Mouse (Mus musculus): ENCODE measurements around the gene Cacng2. TPM values are rescaled to one million over a fixed set of nuclear protein-coding genes. Genes with fewer than 3 reads are reported as not detected.
"Not testable (repeated sequence)": the region's sequence is repeated elsewhere in the genome, so short reads cannot be mapped to it uniquely, and the experiment has no call there.

Gene Cacng2
- polyA plus RNA-seq, 1 experiment, result not detected

- no peak for TF ChIP-seq CTCF (IDR thresholded peaks at IDR 0.05; ENCODE audit: insufficient read depth, low read length)
- no peaks in the 10 kb centered on the region for H3K4me1 ChIP-seq (ENCODE audit: control insufficient read depth, insufficient read depth, low read length)
- no peak overlapping the region for H3K4me3 ChIP-seq (replicated peaks; ENCODE audit: extremely low read depth, low read depth, low read length)
- 76% methylated on average over 6 of the region's 6 CpGs for WGBS
- DNase-seq, result no peak
These were observed 75.0 kb downstream of the Cacng2 start for GRCm38 (mm10) chr15:78044826-78045225.

- H3K4me3 ChIP-seq (replicated peaks; ENCODE audit: extremely low read depth, low read depth, low read length), result no peak overlapping the region
- no peak for DNase-seq
- 82% methylated on average over 8 of the region's 8 CpGs for WGBS
These were observed 77.1 kb downstream of the Cacng2 start for GRCm38 (mm10) chr15:78042706-78043105.

GRCm38 (mm10) chr15:78037626-78038025 lies 82.2 kb downstream of the Cacng2 start:
- H3K4me3 ChIP-seq (replicated peaks; ENCODE audit: extremely low read depth, low read depth, low read length), result no peak overlapping the region
- no peak for DNase-seq
- 78% methylated on average over 10 of the region's 10 CpGs for WGBS
- TF ChIP-seq POLR2A (IDR thresholded peaks at IDR 0.05; ENCODE audit: borderline replicate concordance, extremely low read depth, low read depth, low read length) (no peak), CTCF (IDR thresholded peaks at IDR 0.05; ENCODE audit: insufficient read depth, low read length) (no peak)
- H3K4me1 ChIP-seq (ENCODE audit: control insufficient read depth, insufficient read depth, low read length), result no peaks in the 10 kb centered on the region

More at GRCm38 (mm10) chr15:78042706-78043105, 77.1 kb downstream of the Cacng2 start:
- no peaks in the 10 kb centered on the region for H3K4me1 ChIP-seq (ENCODE audit: control insufficient read depth, insufficient read depth, low read length)
- TF ChIP-seq POLR2A (IDR thresholded peaks at IDR 0.05; ENCODE audit: borderline replicate concordance, extremely low read depth, low read depth, low read length) (no peak), CTCF (IDR thresholded peaks at IDR 0.05; ENCODE audit: insufficient read depth, low read length) (no peak)

GRCm38 (mm10) chr15:78036586-78036985 lies 83.2 kb downstream of the Cacng2 start:
- DNase-seq, result no peak
- Histone ChIP-seq H3K4me3 (replicated peaks; ENCODE audit: extremely low read depth, low read depth, low read length) (no peak overlapping the region), H3K4me1 (ENCODE audit: control insufficient read depth, insufficient read depth, low read length) (no peaks in the 10 kb centered on the region)
- TF ChIP-seq POLR2A (IDR thresholded peaks at IDR 0.05; ENCODE audit: borderline replicate concordance, extremely low read depth, low read depth, low read length) (no peak), CTCF (IDR thresholded peaks at IDR 0.05; ENCODE audit: insufficient read depth, low read length) (no peak)
- WGBS, result 60% methylated on average over 2 of the region's 2 CpGs

- Histone ChIP-seq H3K4me1 (ENCODE audit: control insufficient read depth, insufficient read depth, low read length) (no peaks in the 10 kb centered on the region), H3K4me3 (replicated peaks; ENCODE audit: extremely low read depth, low read depth, low read length) (no peak overlapping the region)
- WGBS, result 64% methylated on average over 8 of the region's 8 CpGs
- TF ChIP-seq POLR2A (IDR thresholded peaks at IDR 0.05; ENCODE audit: borderline replicate concordance, extremely low read depth, low read depth, low read length) (no peak), CTCF (IDR thresholded peaks at IDR 0.05; ENCODE audit: insufficient read depth, low read length) (no peak)
- no peak for DNase-seq
These were observed 89.9 kb downstream of the Cacng2 start for GRCm38 (mm10) chr15:78029938-78030337.

- no peak overlapping the region for H3K4me3 ChIP-seq (replicated peaks; ENCODE audit: extremely low read depth, low read depth, low read length)
- H3K4me1 ChIP-seq (ENCODE audit: control insufficient read depth, insufficient read depth, low read length), result no peaks in the 10 kb centered on the region
- no peak for DNase-seq
- 81% methylated on average over 6 of the region's 6 CpGs for WGBS
- no peak for TF ChIP-seq CTCF (IDR thresholded peaks at IDR 0.05; ENCODE audit: insufficient read depth, low read length)
- no peak for TF ChIP-seq POLR2A (IDR thresholded peaks at IDR 0.05; ENCODE audit: borderline replicate concordance, extremely low read depth, low read depth, low read length)
These were observed 93.3 kb downstream of the Cacng2 start for GRCm38 (mm10) chr15:78026521-78026920.

- DNase-seq, result no peak
- WGBS, result 55% methylated on average over 4 of the region's 4 CpGs
- no peaks in the 10 kb centered on the region for H3K4me1 ChIP-seq (ENCODE audit: control insufficient read depth, insufficient read depth, low read length)
- no peak overlapping the region for H3K4me3 ChIP-seq (replicated peaks; ENCODE audit: extremely low read depth, low read depth, low read length)
- no peak for TF ChIP-seq CTCF (IDR thresholded peaks at IDR 0.05; ENCODE audit: insufficient read depth, low read length)
- TF ChIP-seq POLR2A (IDR thresholded peaks at IDR 0.05; ENCODE audit: borderline replicate concordance, extremely low read depth, low read depth, low read length), result no peak
These were observed 95.6 kb downstream of the Cacng2 start for GRCm38 (mm10) chr15:78024211-78024610.

- H3K4me1 ChIP-seq (ENCODE audit: control insufficient read depth, insufficient read depth, low read length), result no peaks in the 10 kb centered on the region
- H3K4me3 ChIP-seq (replicated peaks; ENCODE audit: extremely low read depth, low read depth, low read length), result no peak overlapping the region
- no peak for DNase-seq
- TF ChIP-seq POLR2A (IDR thresholded peaks at IDR 0.05; ENCODE audit: borderline replicate concordance, extremely low read depth, low read depth, low read length) (no peak), CTCF (IDR thresholded peaks at IDR 0.05; ENCODE audit: insufficient read depth, low read length) (no peak)
- WGBS, result 83% methylated on average over 1 of the region's 1 CpGs
These were observed 105.8 kb downstream of the Cacng2 start for GRCm38 (mm10) chr15:78014046-78014445.

- 86% methylated on average over 8 of the region's 8 CpGs for WGBS
- DNase-seq; H3K4me1 ChIP-seq (ENCODE audit: control insufficient read depth, insufficient read depth, low read length); H3K4me3 ChIP-seq (replicated peaks; ENCODE audit: extremely low read depth, low read depth, low read length): not testable (repeated sequence)
These were observed 111.6 kb downstream of the Cacng2 start for GRCm38 (mm10) chr15:78008206-78008605.

- TF ChIP-seq CTCF (IDR thresholded peaks at IDR 0.05; ENCODE audit: insufficient read depth, low read length) (no peak), POLR2A (IDR thresholded peaks at IDR 0.05; ENCODE audit: borderline replicate concordance, extremely low read depth, low read depth, low read length) (no peak)
- 22% methylated on average over 9 of the region's 9 CpGs for WGBS
- Histone ChIP-seq H3K4me1 (ENCODE audit: control insufficient read depth, insufficient read depth, low read length) (no peaks in the 10 kb centered on the region), H3K4me3 (replicated peaks; ENCODE audit: extremely low read depth, low read depth, low read length) (no peak overlapping the region)
- no peak for DNase-seq
These were observed 115.9 kb downstream of the Cacng2 start for GRCm38 (mm10) chr15:78003929-78004328.

- DNase-seq, result no peak
- TF ChIP-seq POLR2A (IDR thresholded peaks at IDR 0.05; ENCODE audit: borderline replicate concordance, extremely low read depth, low read depth, low read length) (no peak), CTCF (IDR thresholded peaks at IDR 0.05; ENCODE audit: insufficient read depth, low read length) (no peak)
- Histone ChIP-seq H3K4me3 (replicated peaks; ENCODE audit: extremely low read depth, low read depth, low read length) (no peak overlapping the region), H3K4me1 (ENCODE audit: control insufficient read depth, insufficient read depth, low read length) (no peaks in the 10 kb centered on the region)
- WGBS, result 32% methylated on average over 5 of the region's 5 CpGs
These were observed 118.4 kb downstream of the Cacng2 start for GRCm38 (mm10) chr15:78001400-78001799.

All from lung, adult 2 months (tissue).